Mouse (Mus musculus): ENCODE measurements at regions not wholly inside any gene's neighbourhood (a gene's known extent, or its start where the extent isn't known, plus 50 kb on each side); places are given as distances from the start of the nearest gene placed in this dataset.

DNA sequence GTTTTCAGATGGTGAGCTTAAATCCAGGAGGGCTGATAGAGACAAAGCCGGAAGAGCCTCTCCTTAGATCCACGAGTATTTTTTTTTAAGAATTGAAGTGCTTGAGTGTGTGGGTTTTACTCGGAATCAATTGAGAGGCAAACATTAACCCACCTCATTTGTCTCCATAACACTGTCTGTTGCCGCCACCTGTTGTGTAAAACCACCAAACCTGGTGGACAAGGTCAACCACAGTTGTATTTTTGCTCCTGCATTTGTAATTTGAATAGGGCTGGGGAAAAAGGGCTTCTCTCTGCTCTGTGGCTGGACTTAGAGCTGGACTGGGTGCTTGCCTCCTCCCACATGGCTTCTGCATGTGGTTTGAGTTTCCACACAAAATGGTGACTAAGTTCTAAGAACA is 119.8 kb upstream of the Prickle1 start:
- TF ChIP-seq CTCF (IDR thresholded peaks at IDR 0.05; ENCODE audit: low read depth) (no peak), EP300 (IDR thresholded peaks at IDR 0.05; ENCODE audit: low read depth) (no peak)

Data from liver, embryonic 14.5 days (tissue).